Mouse (Mus musculus): ENCODE measurements at regions not wholly inside any gene's neighbourhood (a gene's known extent, or its start where the extent isn't known, plus 50 kb on each side); places are given as distances from the start of the nearest gene placed in this dataset.

DNA sequence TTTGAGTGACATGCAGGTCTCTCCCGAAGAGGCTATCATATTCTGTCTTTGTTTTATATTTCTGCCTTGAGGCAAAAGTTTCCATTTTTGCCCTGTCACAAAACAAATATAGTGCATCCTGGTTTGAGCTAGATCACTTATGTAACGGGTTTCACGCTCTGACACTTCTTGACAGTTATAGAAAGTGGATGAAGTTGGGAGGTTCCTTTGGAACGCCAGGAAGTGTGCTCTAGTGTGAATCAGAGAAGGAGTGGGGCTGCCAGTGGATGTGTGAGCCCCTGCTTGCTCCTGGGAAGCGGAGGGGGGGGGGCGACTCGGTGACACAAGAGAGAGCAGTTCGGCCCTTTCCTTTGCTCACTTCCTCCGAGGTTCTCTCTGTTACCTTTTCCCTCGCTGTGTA, 57.9 kb upstream of the Lep start:
- no peak overlapping the region for H3K4me3 ChIP-seq (ENCODE audit: insufficient read depth, low read depth, low read length)
- WGBS = 64% methylated on average over 10 of the region's 10 CpGs
- DNase-seq = no peak
- no peak overlapping the region for H3K27ac ChIP-seq (ENCODE audit: insufficient read depth, low read depth, low read length)
- H3K36me3 ChIP-seq (ENCODE audit: control insufficient read depth, insufficient read depth, low read length) = no peaks in the 10 kb centered on the region
- no peaks in the 10 kb centered on the region for H3K27me3 ChIP-seq (replicated peaks; ENCODE audit: control insufficient read depth, insufficient read depth, low read length)
- no peak for TF ChIP-seq POLR2A (IDR thresholded peaks at IDR 0.05; ENCODE audit: low read depth, low read length)
- no peak for TF ChIP-seq CTCF (conservative IDR thresholded peaks at IDR 0.05; ENCODE audit: insufficient read depth, insufficient read length, low read depth, low read length)
- H3K4me1 ChIP-seq (ENCODE audit: control insufficient read depth, insufficient read depth, low read length) = no peaks in the 10 kb centered on the region

DNA sequence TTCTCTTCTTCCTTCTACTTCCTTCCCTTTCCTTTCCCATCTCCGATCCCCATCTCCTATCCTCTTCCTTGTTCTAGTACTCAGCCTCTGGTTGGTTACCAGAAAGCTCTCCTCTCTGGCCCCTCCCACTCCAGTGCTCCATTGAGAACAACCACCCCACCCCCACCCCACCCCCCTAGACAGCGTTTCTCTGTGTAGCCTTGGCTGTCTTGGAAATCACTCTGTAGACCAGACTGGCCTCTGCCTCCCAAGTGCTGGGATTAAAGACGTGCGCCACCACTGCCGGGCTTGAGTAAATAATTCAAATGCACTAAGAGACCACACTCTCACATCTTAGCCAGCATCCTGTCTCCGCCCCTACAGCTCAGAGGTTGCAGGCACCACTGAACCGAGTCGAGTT, 57.2 kb upstream of the Lep start:
- H3K4me3 ChIP-seq (ENCODE audit: insufficient read depth, low read depth, low read length) = no peak overlapping the region
- 44% methylated on average over 8 of the region's 8 CpGs for WGBS
- H3K4me1 ChIP-seq (ENCODE audit: control insufficient read depth, insufficient read depth, low read length) = no peaks in the 10 kb centered on the region
- H3K36me3 ChIP-seq (ENCODE audit: control insufficient read depth, insufficient read depth, low read length) = no peaks in the 10 kb centered on the region
- no peak for TF ChIP-seq CTCF (conservative IDR thresholded peaks at IDR 0.05; ENCODE audit: insufficient read depth, insufficient read length, low read depth, low read length)
- TF ChIP-seq POLR2A (IDR thresholded peaks at IDR 0.05; ENCODE audit: low read depth, low read length) = no peak
- H3K27me3 ChIP-seq (replicated peaks; ENCODE audit: control insufficient read depth, insufficient read depth, low read length) = no peaks in the 10 kb centered on the region
- H3K27ac ChIP-seq (ENCODE audit: insufficient read depth, low read depth, low read length) = no peak overlapping the region
- DNase-seq = no peak

DNA sequence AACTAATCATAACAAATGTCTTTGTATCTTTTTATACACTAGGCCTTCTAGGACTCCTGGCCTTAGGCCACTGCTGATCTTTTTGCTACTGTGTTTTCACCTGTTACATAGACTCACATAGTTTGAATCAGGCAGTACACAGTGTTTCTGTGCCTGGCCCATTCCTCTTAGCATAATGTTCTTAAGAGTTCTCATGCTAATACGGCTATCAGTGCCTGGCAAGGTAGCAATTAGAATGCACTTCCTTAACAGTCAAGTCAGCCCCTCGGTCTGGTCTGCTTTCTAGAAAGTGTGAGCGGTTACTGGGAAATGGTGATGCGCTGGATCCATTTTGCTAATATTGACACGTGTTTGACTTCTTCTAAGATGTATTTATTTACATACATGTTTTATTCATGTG, 54.2 kb upstream of the Lep start:
- TF ChIP-seq POLR2A (IDR thresholded peaks at IDR 0.05; ENCODE audit: low read depth, low read length) = no peak
- no peak for TF ChIP-seq CTCF (conservative IDR thresholded peaks at IDR 0.05; ENCODE audit: insufficient read depth, insufficient read length, low read depth, low read length)

More for the DNA sequence above, 54.2 kb upstream of the Lep start:
- no peaks in the 10 kb centered on the region for H3K36me3 ChIP-seq (ENCODE audit: control insufficient read depth, insufficient read depth, low read length)
- 87% methylated on average over 5 of the region's 5 CpGs for whole genome bisulfite sequencing
- DNase-seq = no peak
- H3K4me1 ChIP-seq (ENCODE audit: control insufficient read depth, insufficient read depth, low read length) = no peaks in the 10 kb centered on the region
- no peaks in the 10 kb centered on the region for H3K27me3 ChIP-seq (replicated peaks; ENCODE audit: control insufficient read depth, insufficient read depth, low read length)
- no peak overlapping the region for H3K27ac ChIP-seq (ENCODE audit: insufficient read depth, low read depth, low read length)
- no peak overlapping the region for H3K4me3 ChIP-seq (ENCODE audit: insufficient read depth, low read depth, low read length)
